Mouse (Mus musculus) heart, embryonic 12.5 days (tissue): ENCODE data around the gene Cpt2. TPM values are rescaled to one million over a fixed set of nuclear protein-coding genes. Genes with fewer than 3 reads are reported as not detected.
A peak's percentile ranks its signal among the peaks of the same experiment; 100 is the strongest.

Source experiments
- ATAC-seq: fragments of 200-750 bp; cut with Nextera tagmentation; 2 replicates; pipeline ENCODE4 v1.8.0; 2017; ENCODE audit warnings: moderate TSS enrichment, moderate library complexity; ENCODE audit not compliant: insufficient number of reproducible peaks, low FRiP score
- H3K27ac ChIP-seq: fragments of 300-500 bp; sonication (generic); 2 replicates; pipeline ENCODE4 v1.5.1; 2016; ENCODE audit warnings: mild to moderate bottlenecking, moderate library complexity; ENCODE audit not compliant: poor library complexity, severe bottlenecking
- H3K27me3 ChIP-seq: fragments of 300-500 bp; sonication (generic); replicated peaks from 2 replicates; pipeline ENCODE4 v1.6.1; 2016; ENCODE audit warnings: mild to moderate bottlenecking, moderate library complexity
- H3K36me3 ChIP-seq: fragments of 300-500 bp; sonication (generic); 2 replicates; pipeline ENCODE4 v1.6.1; 2016; ENCODE audit warnings: mild to moderate bottlenecking, moderate library complexity
- H3K4me1 ChIP-seq: fragments of 300-500 bp; sonication (generic); replicated peaks from 2 replicates; pipeline ENCODE4 v1.6.1; 2016; ENCODE audit warnings: mild to moderate bottlenecking
- H3K4me2 ChIP-seq: fragments of 300-500 bp; sonication (generic); 2 replicates; pipeline ENCODE4 v1.6.1; 2016; ENCODE audit warnings: mild to moderate bottlenecking, moderate library complexity
- H3K4me3 ChIP-seq: fragments of 300-500 bp; sonication (generic); 2 replicates; pipeline ENCODE4 v1.5.1; 2016; ENCODE audit warnings: mild to moderate bottlenecking
- H3K9ac ChIP-seq: fragments of 300-500 bp; sonication (generic); 2 replicates; pipeline ENCODE4 v1.6.1; 2016; ENCODE audit warnings: mild to moderate bottlenecking, moderate library complexity
- H3K9me3 ChIP-seq: fragments of 300-500 bp; sonication (generic); replicated peaks from 2 replicates; pipeline ENCODE4 v1.6.1; 2016; ENCODE audit warnings: mild to moderate bottlenecking, moderate library complexity
- WGBS: fragments of 180-500 bp; shearing (Covaris S2); methylation state at CpG from one replicate; pipeline ENCODE4 v1.1.7; 2016; 5-methylcytosine and 5-hydroxymethylcytosine counted together
- polyA plus RNA-seq: library from polyadenylated mRNA; unstranded; fragments of >200 nt; fragmentation: Nextera tagmentation; extraction: Ambion mirVana; gene quantifications from 2 replicates; pipeline ENCODE4 v1.2.1, GENCODE M21; 2016

Gene Cpt2
- polyA plus RNA-seq, 1 experiment from 2014 or later: 56.7 TPM

DNA sequence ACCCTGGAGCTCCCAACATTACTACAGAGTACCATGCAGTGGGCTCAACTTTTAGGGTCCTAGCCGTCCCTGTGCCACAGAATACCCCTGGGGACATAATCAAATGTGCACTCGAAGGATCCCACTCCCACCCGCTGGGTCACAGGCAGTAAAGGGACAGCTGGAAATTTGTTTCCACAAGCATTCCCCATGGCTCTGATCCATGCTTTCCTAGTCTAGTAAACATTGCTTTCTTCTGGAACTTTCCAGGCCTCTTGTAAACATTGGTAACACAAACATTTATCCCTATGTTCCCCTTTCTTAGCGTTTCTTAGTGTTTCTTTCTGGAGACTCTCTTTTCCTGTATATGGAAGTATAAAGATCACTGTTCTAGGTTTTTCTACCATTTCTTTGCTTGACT is 26.5 kb upstream of the Cpt2 start:
- Histone ChIP-seq H3K36me3 (no peaks in the 10 kb centered on the region), H3K27ac (no peak overlapping the region), H3K9me3 (no peaks in the 10 kb centered on the region), H3K4me1 (peaks cover 2% of the 10 kb centered on the region; the same call in 1 of the 2 replicates), H3K4me2 (no peak overlapping the region), H3K4me3 (no peak overlapping the region), H3K9ac (no peak overlapping the region), H3K27me3 (0 out of 2 replicates have a peak, but pooled peaks cover 5% of the 10 kb centered on the region)
- WGBS: 77% methylated on average over 4 of the region's 4 CpGs
- ATAC-seq: no peak

DNA sequence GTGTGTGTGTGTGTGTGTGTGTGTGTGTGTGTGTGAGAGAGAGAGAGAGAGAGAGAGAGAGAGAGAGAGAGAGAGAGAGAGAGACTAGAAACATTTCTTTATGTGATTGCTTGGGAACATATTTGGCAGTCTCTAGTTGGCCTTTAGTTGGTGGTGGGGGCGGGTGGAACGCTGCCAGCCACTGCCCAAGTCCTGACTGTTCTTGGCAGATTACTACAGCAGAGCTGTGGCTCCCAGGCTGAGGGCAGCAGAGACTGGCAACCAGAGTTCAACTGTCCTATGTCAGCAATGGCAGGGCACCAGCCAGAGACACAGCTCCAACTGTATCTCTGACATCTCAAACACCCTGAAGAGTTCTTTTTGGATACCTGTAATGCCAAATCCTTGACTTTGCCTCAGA is 20.7 kb upstream of the Cpt2 start:
- H3K4me3 ChIP-seq: no peak overlapping the region
- no peak overlapping the region for H3K9ac ChIP-seq
- no peaks in the 10 kb centered on the region for H3K9me3 ChIP-seq
- 73% methylated on average over 2 of the region's 2 CpGs for WGBS
- H3K27ac ChIP-seq: no peak overlapping the region
- no peak for ATAC-seq
- peaks cover 2% of the 10 kb centered on the region; the same call in 1 of the 2 replicates for H3K4me1 ChIP-seq
- no peaks in the 10 kb centered on the region for H3K36me3 ChIP-seq
- H3K27me3 ChIP-seq: 0 out of 2 replicates have a peak, but pooled peaks cover 5% of the 10 kb centered on the region
- H3K4me2 ChIP-seq: no peak overlapping the region

DNA sequence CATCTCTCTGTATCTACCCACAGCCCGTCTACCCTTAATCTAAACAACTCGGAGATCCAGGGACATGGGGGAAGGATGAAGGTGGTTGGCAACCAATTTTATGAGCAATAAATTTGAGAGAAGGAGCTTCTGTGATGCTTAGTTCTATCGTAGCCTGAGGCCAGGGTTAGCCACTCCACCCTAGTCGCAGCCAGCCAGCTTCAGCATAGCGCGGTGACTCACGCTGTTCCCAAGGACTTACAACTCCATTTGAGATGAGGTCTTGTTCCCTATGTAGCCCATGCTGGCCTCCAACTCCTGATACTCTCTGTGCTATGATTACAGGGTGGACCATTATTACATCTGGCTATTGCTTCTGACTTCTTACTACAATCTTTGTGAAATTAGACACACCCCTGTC is 19.3 kb upstream of the Cpt2 start:
- WGBS: 84% methylated on average over 7 of the region's 7 CpGs
- no peaks in the 10 kb centered on the region for H3K36me3 ChIP-seq
- H3K4me2 ChIP-seq: no peak overlapping the region
- peaks cover 2% of the 10 kb centered on the region; the same call in 1 of the 2 replicates for H3K4me1 ChIP-seq
- 0 out of 2 replicates have a peak, but pooled peaks cover 5% of the 10 kb centered on the region for H3K27me3 ChIP-seq
- H3K27ac ChIP-seq: no peak overlapping the region
- no peak overlapping the region for H3K4me3 ChIP-seq
- H3K9me3 ChIP-seq: no peaks in the 10 kb centered on the region
- H3K9ac ChIP-seq: no peak overlapping the region
- no peak for ATAC-seq

DNA sequence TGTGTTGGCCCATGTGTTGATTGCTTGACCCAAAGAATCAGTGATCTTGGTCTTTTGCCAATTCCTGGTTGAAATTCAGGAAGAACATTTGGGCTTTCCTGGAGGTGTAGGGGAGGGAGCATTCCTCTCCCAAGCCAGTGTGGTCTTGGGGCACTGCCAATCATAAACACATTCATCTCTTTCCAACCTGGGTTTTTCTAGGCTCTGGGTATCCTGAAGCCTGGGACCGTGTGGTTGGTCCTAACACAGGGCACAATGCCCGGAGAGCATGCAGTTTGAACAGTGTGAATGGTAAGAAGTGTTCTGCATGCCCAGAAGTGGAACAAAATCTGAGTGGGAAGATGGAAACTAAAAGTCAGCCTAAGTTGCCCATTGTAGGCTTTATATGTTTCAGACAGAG is 14.7 kb upstream of the Cpt2 start:
- Histone ChIP-seq H3K9me3 (no peaks in the 10 kb centered on the region), H3K27ac (no peak overlapping the region), H3K4me1 (no peaks in the 10 kb centered on the region), H3K27me3 (0 out of 2 replicates have a peak, but pooled peaks cover 5% of the 10 kb centered on the region), H3K4me3 (no peak overlapping the region), H3K9ac (no peak overlapping the region), H3K36me3 (no peaks in the 10 kb centered on the region), H3K4me2 (no peak overlapping the region)
- WGBS: 77% methylated on average over 2 of the region's 2 CpGs
- no peak for ATAC-seq

DNA sequence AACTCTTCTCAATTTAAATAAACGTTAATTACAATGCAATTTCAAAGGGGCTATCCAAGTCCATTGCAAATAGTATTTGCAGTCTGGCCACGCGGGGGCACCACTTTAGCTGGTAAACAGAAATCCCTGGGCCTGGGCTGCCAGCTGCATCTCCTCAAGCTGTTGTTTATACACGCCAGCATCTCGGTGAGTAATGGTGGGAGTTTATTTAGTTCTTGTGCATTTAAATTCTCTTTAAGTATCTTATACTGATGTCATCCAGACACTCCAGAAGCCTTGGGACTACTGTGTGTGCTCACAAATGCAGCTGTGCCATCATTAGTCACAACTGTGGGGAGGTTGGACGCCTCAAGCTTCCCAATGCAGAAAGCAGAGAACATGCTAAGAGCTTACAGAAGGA is 13.9 kb upstream of the Cpt2 start:
- H3K9ac ChIP-seq: no peak overlapping the region
- no peaks in the 10 kb centered on the region for H3K4me1 ChIP-seq
- H3K27me3 ChIP-seq: 0 out of 2 replicates have a peak, but pooled peaks cover 5% of the 10 kb centered on the region
- H3K4me2 ChIP-seq: no peak overlapping the region
- no peak overlapping the region for H3K4me3 ChIP-seq
- H3K9me3 ChIP-seq: no peaks in the 10 kb centered on the region
- H3K27ac ChIP-seq: no peak overlapping the region
- no peak for ATAC-seq
- WGBS: 19% methylated on average over 6 of the region's 6 CpGs
- no peaks in the 10 kb centered on the region for H3K36me3 ChIP-seq

DNA sequence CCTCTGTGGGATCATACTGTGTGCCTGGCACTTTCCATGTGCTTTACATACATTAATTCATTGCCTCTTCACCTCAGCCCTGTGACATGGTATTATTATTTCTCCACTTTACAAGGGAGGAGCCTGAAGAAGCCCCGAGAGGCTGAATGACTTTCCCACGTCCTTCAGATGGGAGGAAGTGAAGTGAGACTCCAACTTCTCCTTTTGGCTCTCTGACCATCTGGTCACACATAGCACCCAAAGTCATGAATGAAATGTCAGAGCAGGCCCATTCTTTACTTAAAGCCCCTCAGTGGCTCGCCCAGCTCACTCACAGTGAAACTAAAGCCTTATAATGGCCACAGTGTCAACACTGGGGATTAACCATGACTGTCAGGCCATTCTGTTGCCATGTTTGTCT is 11.8 kb upstream of the Cpt2 start:
- Histone ChIP-seq H3K4me1 (no peaks in the 10 kb centered on the region), H3K9me3 (no peaks in the 10 kb centered on the region), H3K4me2 (no peak overlapping the region), H3K36me3 (no peaks in the 10 kb centered on the region), H3K9ac (no peak overlapping the region), H3K4me3 (no peak overlapping the region), H3K27ac (no peak overlapping the region), H3K27me3 (no peaks in the 10 kb centered on the region)
- WGBS: 73% methylated on average over 3 of the region's 3 CpGs
- ATAC-seq: no peak

DNA sequence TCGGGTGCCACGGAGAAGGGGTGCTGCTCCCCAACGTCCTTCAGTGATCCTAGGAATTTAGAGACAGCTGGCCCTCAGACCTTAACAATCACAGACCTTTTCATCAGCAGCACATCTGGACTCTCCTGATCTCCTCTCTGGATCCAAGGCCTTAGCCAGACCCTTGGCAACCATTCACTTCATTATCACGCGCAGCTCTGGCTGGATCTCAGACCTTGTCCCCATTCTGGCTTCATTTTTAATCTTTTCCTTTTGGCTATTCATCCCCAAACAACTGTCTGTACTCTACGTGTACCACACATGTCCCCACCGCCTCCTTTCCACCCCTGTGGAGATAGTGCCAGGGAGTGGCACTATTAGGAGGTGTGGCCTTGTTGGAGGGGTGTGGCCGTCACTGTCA is 9.8 kb upstream of the Cpt2 start:
- Histone ChIP-seq H3K36me3 (no peaks in the 10 kb centered on the region), H3K4me2 (no peak overlapping the region), H3K9ac (no peak overlapping the region), H3K9me3 (no peaks in the 10 kb centered on the region), H3K4me3 (no peak overlapping the region), H3K27me3 (no peaks in the 10 kb centered on the region), H3K27ac (no peak overlapping the region), H3K4me1 (no peaks in the 10 kb centered on the region)
- ATAC-seq: no peak
- 73% methylated on average over 8 of the region's 8 CpGs for WGBS

DNA sequence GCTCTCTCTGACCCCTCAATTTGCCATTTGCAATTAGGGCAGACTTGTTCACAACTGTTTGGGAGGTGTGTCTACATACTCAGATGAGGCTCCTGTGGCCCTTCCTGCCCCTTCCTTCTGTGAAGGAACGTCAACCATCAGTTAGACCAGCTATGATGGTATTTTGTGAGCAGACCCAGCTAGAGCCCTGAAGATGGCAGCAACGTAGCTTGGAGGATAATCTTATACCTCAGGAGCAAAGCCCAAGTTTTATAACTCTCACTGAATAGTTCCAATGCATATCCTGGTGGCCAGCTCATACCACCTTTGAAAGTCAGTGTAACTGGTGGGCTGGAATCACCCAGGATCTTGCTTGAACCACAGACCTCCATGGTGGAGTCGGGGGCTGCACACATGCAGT is 8.0 kb upstream of the Cpt2 start:
- Histone ChIP-seq H3K4me1 (no peaks in the 10 kb centered on the region), H3K27ac (no peak overlapping the region), H3K36me3 (no peaks in the 10 kb centered on the region), H3K9ac (no peak overlapping the region), H3K4me3 (no peak overlapping the region), H3K27me3 (no peaks in the 10 kb centered on the region), H3K4me2 (no peak overlapping the region), H3K9me3 (no peaks in the 10 kb centered on the region)
- WGBS: 71% methylated on average over 3 of the region's 3 CpGs
- no peak for ATAC-seq

DNA sequence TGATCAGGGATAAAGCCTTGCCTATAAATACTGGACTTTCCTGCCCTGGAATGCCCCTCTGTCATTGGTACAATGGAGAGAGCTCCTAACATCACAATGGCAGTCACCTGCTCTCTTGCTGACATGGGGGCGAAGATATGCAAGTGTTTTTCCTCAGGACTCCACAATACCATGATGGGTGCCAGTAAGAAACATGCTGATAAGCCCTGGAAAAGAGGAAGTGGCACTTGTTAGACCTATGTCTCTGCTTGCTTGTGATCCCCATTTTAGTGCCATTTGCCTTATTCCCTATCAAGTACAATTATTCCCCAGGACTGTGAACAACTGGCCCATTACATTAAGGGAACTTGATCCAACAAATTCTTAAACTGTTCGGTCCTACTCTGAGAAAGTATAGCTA is 5.3 kb upstream of the Cpt2 start:
- ATAC-seq: no peak
- no peak overlapping the region for H3K4me2 ChIP-seq
- H3K36me3 ChIP-seq: no peaks in the 10 kb centered on the region
- no peaks in the 10 kb centered on the region for H3K9me3 ChIP-seq
- 80% methylated on average over 2 of the region's 2 CpGs for WGBS
- no peak overlapping the region for H3K4me3 ChIP-seq
- H3K9ac ChIP-seq: no peak overlapping the region
- H3K4me1 ChIP-seq: no peaks in the 10 kb centered on the region
- no peak overlapping the region for H3K27ac ChIP-seq
- no peaks in the 10 kb centered on the region for H3K27me3 ChIP-seq

DNA sequence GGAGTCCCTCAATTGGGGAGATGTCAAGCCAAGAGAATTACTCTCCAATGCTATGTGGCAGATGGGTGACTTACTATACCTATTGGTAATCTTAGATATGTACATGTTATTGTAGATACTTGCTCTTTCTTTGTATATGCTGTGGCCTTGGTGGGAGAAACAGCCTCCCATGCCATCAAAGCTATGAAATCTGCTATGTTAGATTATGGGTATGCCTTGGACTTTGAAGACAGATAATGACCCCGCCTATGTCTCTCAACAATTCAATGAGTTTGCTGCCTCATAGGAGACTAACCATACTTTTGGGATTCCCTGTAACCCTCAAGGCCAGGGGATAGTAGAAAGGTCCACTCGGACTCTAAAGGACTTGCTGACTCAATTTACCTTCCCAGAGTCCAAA is 4.9 kb upstream of the Cpt2 start:
- no peak for ATAC-seq
- no peak overlapping the region for H3K9ac ChIP-seq
- H3K4me1 ChIP-seq: no peaks in the 10 kb centered on the region
- no peak overlapping the region for H3K4me3 ChIP-seq
- H3K4me2 ChIP-seq: no peak overlapping the region
- no peaks in the 10 kb centered on the region for H3K27me3 ChIP-seq
- H3K9me3 ChIP-seq: no peaks in the 10 kb centered on the region
- 58% methylated on average over 2 of the region's 2 CpGs for WGBS
- no peak overlapping the region for H3K27ac ChIP-seq
- H3K36me3 ChIP-seq: no peaks in the 10 kb centered on the region

DNA sequence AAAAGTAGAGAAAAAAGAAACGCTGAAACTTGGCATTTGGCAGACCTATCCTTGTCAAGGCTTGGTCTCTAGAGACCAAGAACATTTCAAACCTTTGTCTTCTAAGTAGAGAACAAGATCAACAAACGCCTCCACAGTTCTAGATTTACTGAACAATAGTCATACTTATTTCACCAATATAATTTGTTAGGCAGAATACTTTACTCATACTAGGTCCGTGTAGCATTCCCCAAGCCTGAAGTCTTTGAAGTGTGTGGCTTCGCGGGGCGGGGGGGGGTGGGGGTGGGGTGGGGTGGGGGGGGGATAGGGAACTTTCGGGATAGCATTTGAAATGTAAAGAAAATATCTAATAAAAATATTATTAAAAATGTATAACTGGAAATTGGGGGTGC is 389 bp upstream of the Cpt2 start:
- WGBS: 48% methylated on average over 7 of the region's 7 CpGs
- no peak overlapping the region for H3K9ac ChIP-seq
- H3K4me3 ChIP-seq: peak overlapping the region; percentile 83
- peak overlapping the region; percentile 85 for H3K4me2 ChIP-seq
- H3K27me3 ChIP-seq: no peaks in the 10 kb centered on the region
- no peaks in the 10 kb centered on the region for H3K9me3 ChIP-seq
- ATAC-seq: no peak
- H3K4me1 ChIP-seq: peaks cover 27% of the 10 kb centered on the region
- no peaks in the 10 kb centered on the region for H3K36me3 ChIP-seq
- H3K27ac ChIP-seq: no peak overlapping the region

DNA sequence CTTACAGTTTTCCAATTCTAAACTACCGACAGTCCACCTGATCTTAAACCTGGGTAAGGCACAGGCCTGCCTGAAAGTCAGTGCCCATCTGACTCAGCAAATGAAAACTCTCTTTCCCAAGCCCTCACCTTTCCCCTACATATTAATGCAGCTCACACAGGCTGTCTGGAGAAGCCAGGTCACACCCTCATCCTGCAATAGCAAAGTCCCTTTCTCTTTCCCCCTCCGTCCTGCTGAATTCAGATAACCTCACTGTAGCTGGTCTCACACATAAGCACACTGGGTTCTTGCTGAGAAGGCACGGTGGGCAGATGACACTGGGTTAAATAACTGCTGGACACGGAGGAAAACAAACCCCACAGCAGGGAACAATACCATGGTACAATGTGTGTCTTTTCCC is 1.5 kb downstream of the Cpt2 start:
- H3K36me3 ChIP-seq: no peaks in the 10 kb centered on the region
- no peak for ATAC-seq
- H3K27me3 ChIP-seq: no peaks in the 10 kb centered on the region
- no peak overlapping the region for H3K27ac ChIP-seq
- peaks cover 27% of the 10 kb centered on the region for H3K4me1 ChIP-seq
- 50% methylated on average over 4 of the region's 4 CpGs for WGBS
- H3K9ac ChIP-seq: no peak overlapping the region
- H3K9me3 ChIP-seq: no peaks in the 10 kb centered on the region
- H3K4me2 ChIP-seq: peak overlapping the region; percentile 85
- H3K4me3 ChIP-seq: no peak overlapping the region; the same call in 1 of the 2 replicates
